Mouse (Mus musculus) limb, embryonic 13.5 days (tissue): Measurements from ENCODE around the gene Mrpl9. TPM values are rescaled to one million over a fixed set of nuclear protein-coding genes. Genes with fewer than 3 reads are reported as not detected.

ENCODE experiments used
- ATAC-seq: fragments of 200-750 bp; cut with Nextera tagmentation; 2 replicates; pipeline ENCODE4 v1.8.0; 2017; ENCODE audit warnings: low read depth, moderate number of reproducible peaks, moderate TSS enrichment; ENCODE audit not compliant: low FRiP score
- H3K27ac ChIP-seq: fragments of 300-500 bp; sonication (generic); 2 replicates; pipeline ENCODE4 v1.5.1; 2015; ENCODE audit warnings: inconsistent platforms, mild to moderate bottlenecking, moderate library complexity
- H3K27me3 ChIP-seq: fragments of 300-500 bp; sonication (generic); 2 replicates; pipeline ENCODE4 v1.6.1; 2015; ENCODE audit warnings: mild to moderate bottlenecking, inconsistent platforms
- H3K36me3 ChIP-seq: fragments of 300-500 bp; sonication (generic); 2 replicates; pipeline ENCODE4 v1.6.1; 2015; ENCODE audit warnings: inconsistent platforms, mild to moderate bottlenecking, moderate library complexity
- H3K4me1 ChIP-seq: fragments of 300-500 bp; sonication (generic); 2 replicates; pipeline ENCODE4 v1.6.1; 2015; ENCODE audit warnings: inconsistent platforms
- H3K4me2 ChIP-seq: fragments of 300-500 bp; sonication (generic); replicated peaks from 2 replicates; pipeline ENCODE4 v1.6.1; 2015; ENCODE audit warnings: inconsistent platforms, mild to moderate bottlenecking, moderate library complexity
- H3K4me3 ChIP-seq: fragments of 300-500 bp; sonication (generic); 2 replicates; pipeline ENCODE4 v1.5.1; 2015; ENCODE audit warnings: moderate library complexity, mild to moderate bottlenecking, inconsistent platforms
- H3K9ac ChIP-seq: fragments of 300-500 bp; sonication (generic); 2 replicates; pipeline ENCODE4 v1.6.1; 2015; ENCODE audit warnings: mild to moderate bottlenecking, inconsistent platforms
- H3K9me3 ChIP-seq: fragments of 300-500 bp; sonication (generic); 2 replicates; pipeline ENCODE4 v1.6.1; 2016; ENCODE audit warnings: inconsistent platforms
- WGBS: fragments of 180-500 bp; shearing (Covaris S2); methylation state at CpG from one replicate; pipeline ENCODE4 v1.1.7; 2015; 5-methylcytosine and 5-hydroxymethylcytosine counted together
- polyA plus RNA-seq: library from polyadenylated mRNA; unstranded; fragments of >200 nt; fragmentation: Nextera tagmentation; extraction: Ambion mirVana; gene quantifications from 2 replicates; pipeline ENCODE4 v1.2.1, GENCODE M21; 2015

Gene Mrpl9
- polyA plus RNA-seq, 1 experiment from 2014 or later: 67.0 TPM

DNA sequence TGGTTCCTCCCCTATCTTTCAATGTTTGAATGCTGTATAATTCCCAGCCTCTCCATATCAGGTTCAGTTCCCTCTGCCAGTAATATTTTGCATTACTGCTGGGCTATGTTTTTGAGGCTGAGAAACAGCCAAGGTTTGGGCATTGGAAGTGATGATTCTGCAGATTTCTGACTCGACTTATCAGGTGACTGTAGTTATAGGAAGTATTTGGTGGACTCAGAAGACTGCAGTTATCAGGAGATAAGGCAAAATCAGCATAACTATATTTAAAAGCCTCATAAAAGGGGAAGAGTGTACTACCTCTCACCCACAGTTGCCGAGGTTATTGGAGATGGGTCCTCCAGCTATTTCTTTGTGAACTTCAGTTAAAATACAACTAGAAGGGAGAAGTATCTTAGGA, 12.1 kb upstream of the Mrpl9 start:
- H3K4me2 ChIP-seq: no peak overlapping the region
- no peak for ATAC-seq
- no peaks in the 10 kb centered on the region for H3K36me3 ChIP-seq
- 74% methylated on average over 2 of the region's 2 CpGs for WGBS
- H3K4me1 ChIP-seq: no peaks in the 10 kb centered on the region
- H3K9ac ChIP-seq: no peak overlapping the region
- H3K27me3 ChIP-seq: no peaks in the 10 kb centered on the region
- no peak overlapping the region for H3K4me3 ChIP-seq
- H3K9me3 ChIP-seq: no peaks in the 10 kb centered on the region
- no peak overlapping the region for H3K27ac ChIP-seq

DNA sequence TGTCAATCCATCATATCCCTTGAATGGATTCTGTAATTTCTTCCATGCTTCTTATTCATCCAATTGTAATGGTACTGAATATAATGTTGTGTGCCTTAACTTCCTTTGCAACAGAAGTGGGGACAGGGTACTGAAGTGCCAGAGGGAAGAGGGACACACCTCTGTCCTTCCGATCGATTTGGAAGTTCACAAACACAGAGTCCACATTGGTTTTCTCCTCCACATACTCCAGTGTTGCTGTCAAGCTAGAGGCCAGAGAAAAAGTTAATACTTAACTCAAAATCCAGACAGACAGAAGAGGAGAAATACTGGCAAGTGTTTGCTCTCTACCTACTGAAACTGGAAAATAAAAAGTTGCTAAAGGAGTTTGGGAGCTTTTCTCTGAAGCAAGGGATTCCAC, 8.8 kb upstream of the Mrpl9 start:
- Histone ChIP-seq H3K4me1 (no peaks in the 10 kb centered on the region), H3K9me3 (no peaks in the 10 kb centered on the region), H3K4me2 (no peak overlapping the region), H3K9ac (no peak overlapping the region), H3K4me3 (no peak overlapping the region), H3K36me3 (no peaks in the 10 kb centered on the region), H3K27me3 (no peaks in the 10 kb centered on the region), H3K27ac (no peak overlapping the region)
- ATAC-seq: no peak
- 80% methylated on average over 2 of the region's 2 CpGs for WGBS

DNA sequence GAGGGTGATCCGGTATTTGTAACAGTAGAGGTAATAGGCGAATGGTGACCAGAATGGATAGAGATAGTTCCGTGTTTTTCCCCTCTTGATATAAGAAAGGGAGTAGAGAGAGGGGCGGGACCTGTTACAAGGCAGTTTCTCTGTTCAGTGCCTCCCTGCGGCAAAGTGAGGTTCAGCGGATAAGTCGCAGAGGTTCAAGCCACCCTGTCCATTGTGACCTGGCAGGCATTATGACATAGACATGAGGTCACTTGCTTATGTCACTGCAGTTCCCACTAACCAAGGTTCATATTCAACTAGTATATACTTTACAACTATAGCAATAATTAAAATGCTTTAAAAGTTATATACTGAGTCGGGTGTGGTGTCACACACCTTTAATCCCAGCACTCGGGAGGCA, 6.7 kb upstream of the Mrpl9 start:
- no peak for ATAC-seq
- Histone ChIP-seq H3K4me2 (no peak overlapping the region), H3K9me3 (no peaks in the 10 kb centered on the region), H3K27ac (no peak overlapping the region), H3K4me3 (no peak overlapping the region), H3K4me1 (no peaks in the 10 kb centered on the region), H3K27me3 (peaks cover 6% of the 10 kb centered on the region; the same call in 1 of the 2 replicates), H3K36me3 (no peaks in the 10 kb centered on the region), H3K9ac (no peak overlapping the region)
- WGBS: 79% methylated on average over 9 of the region's 9 CpGs

DNA sequence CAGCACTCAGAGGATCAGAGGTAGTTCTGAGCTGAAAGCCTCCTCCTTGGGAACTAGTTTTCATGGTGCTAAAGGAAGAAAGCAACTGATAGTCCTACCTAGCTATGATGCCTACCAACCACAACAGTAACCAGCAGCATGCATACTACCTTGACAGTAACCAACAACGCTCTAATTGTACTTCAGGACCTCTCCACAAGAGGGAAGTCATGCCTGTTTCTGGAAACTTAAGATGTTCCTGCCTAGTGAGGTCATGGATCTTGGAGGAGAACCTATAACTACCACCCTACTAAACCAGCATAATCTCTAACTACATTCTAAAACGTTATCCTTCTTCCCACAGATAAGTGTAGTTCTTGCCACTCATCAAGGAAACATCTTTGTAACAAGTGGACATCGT, 1.9 kb upstream of the Mrpl9 start:
- no peak overlapping the region for H3K27ac ChIP-seq
- peaks cover 18% of the 10 kb centered on the region for H3K36me3 ChIP-seq
- H3K9ac ChIP-seq: no peak overlapping the region
- 41% methylated on average over 3 of the region's 3 CpGs for WGBS
- H3K4me2 ChIP-seq: no peak overlapping the region
- peaks cover 6% of the 10 kb centered on the region; the same call in 1 of the 2 replicates for H3K27me3 ChIP-seq
- no peak for ATAC-seq
- no peak overlapping the region for H3K4me3 ChIP-seq
- no peaks in the 10 kb centered on the region for H3K9me3 ChIP-seq
- H3K4me1 ChIP-seq: peaks cover 11% of the 10 kb centered on the region

DNA sequence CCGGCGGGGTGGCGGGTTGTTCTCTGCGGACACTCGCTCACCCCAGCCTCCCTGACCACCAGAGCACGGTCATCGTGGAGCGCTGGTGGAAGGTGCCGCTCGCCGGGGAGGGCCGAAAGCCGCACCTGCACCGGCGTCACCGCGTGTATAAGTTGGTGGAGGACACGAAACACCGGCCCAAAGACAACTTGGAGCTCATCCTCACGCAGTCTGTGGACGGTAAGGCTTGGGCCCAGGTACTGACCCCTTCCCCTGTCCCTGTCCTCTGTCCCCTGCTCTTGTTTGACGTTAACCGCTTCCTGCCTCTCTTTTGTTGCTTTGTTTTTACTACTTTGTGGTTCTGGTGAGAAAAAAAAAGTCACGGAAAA, 463 bp downstream of the Mrpl9 start, which contains the start of gene Oaz3:
Oaz3 (minus strand) TSS at position 319 of the 368 bp plus-strand sequence.
- Histone ChIP-seq H3K4me3 (peak within 1 kb of the TSS; percentile 96), H3K27ac (0 out of 2 replicates have a peak within 1 kb of the TSS, but pooled peaks have one; percentile 10), H3K4me2 (peak within 1 kb of the TSS; percentile 87), H3K9ac (peak within 1 kb of the TSS; percentile 94), H3K27me3 (peaks cover 6% of the 10 kb centered on the region; the same call in 1 of the 2 replicates), H3K36me3 (peaks cover 42% of the 10 kb centered on the region), H3K9me3 (no peaks in the 10 kb centered on the region), H3K4me1 (peaks cover 11% of the 10 kb centered on the region)
- under 1% methylated on average over 24 of the region's 24 CpGs for WGBS
- ATAC-seq: no peak; the same call in 1 of the 2 replicates

DNA sequence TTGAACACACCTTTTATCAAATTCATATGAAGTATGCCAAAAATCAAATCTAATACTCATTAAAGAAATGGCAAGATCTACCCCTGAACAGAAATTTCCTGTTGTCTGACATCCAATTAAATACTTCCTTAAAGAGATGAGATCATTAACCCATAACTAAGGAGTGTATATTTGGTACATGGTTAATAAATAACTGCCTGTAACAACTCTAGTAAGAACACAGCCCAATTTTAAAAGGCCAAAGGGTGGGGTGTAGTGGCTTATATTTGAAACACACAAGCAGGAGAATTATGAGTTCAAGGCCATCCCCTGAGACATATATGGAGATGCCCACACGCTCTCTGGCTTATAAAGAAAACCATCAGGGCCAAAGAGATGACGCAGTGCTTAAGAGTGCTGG, 6.3 kb downstream of the Mrpl9 start:
- no peak overlapping the region for H3K27ac ChIP-seq
- no peak overlapping the region for H3K4me3 ChIP-seq
- H3K27me3 ChIP-seq: no peaks in the 10 kb centered on the region
- no peak overlapping the region for H3K9ac ChIP-seq
- 96% methylated on average over 2 of the region's 2 CpGs for WGBS
- peaks cover 4% of the 10 kb centered on the region for H3K4me1 ChIP-seq
- no peak for ATAC-seq
- H3K4me2 ChIP-seq: no peak overlapping the region
- peaks cover 44% of the 10 kb centered on the region for H3K36me3 ChIP-seq
- H3K9me3 ChIP-seq: no peaks in the 10 kb centered on the region

DNA sequence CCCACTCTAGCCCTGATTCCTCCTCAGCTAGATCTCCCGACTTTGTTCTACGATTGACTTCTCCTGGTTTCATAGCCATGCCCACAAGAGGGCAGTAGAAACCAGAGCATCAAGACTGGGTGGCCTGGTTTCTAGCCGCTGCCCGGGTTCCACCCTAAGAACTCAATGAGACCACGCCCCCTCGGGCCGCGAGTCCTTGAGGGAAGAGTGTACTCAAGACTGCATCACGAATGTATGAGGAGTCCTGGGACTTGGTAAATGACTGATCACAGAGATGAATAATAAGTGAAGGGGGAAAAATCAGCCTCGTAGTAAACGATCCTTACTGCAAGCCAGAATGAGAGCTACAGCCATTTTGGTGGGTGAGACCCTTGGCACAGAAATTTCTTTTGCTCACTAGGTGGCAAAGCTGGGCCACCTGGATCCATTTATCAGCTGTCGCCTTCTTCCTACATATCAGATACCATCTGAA, 13.4 kb downstream of the Mrpl9 start:
- H3K4me3 ChIP-seq: peak overlapping the region; percentile 42
- H3K27ac ChIP-seq: no peak overlapping the region
- 2% methylated on average over 12 of the region's 12 CpGs for WGBS
- ATAC-seq: peak; percentile 87
- 0 out of 2 replicates have a peak, but pooled peaks cover 7% of the 10 kb centered on the region for H3K27me3 ChIP-seq
- peak overlapping the region; percentile 50; the same call in 1 of the 2 replicates for H3K9ac ChIP-seq
- H3K36me3 ChIP-seq: no peaks in the 10 kb centered on the region
- peak overlapping the region; percentile 61 for H3K4me2 ChIP-seq
- no peaks in the 10 kb centered on the region; the same call in 1 of the 2 replicates for H3K9me3 ChIP-seq
- no peaks in the 10 kb centered on the region for H3K4me1 ChIP-seq

DNA sequence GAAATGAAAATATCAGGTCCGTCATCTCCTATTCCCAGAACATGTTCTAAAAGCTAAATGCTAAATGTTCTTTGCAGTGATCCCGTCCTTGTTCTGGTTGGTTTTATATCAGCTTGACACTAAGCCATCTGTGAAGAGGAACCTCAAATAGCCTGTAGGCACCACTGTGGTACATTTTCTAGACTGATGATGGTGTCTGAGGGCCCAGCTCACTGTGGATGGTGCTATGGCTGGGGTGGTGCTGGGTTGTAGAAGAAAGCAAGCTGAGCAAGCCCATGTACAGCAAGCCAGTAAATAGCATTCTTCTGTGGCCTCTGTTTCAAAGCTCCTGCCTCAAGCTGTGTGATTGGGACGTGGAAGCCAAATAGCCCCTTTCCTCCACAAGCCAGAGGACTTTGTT, 13.9 kb downstream of the Mrpl9 start:
- H3K4me3 ChIP-seq: peak overlapping the region; percentile 42
- H3K9me3 ChIP-seq: no peaks in the 10 kb centered on the region; the same call in 1 of the 2 replicates
- 59% methylated on average over 3 of the region's 3 CpGs for WGBS
- no peaks in the 10 kb centered on the region for H3K36me3 ChIP-seq
- H3K4me1 ChIP-seq: no peaks in the 10 kb centered on the region
- no peak for ATAC-seq
- peak overlapping the region; percentile 61 for H3K4me2 ChIP-seq
- H3K27ac ChIP-seq: no peak overlapping the region
- 0 out of 2 replicates have a peak, but pooled peaks cover 7% of the 10 kb centered on the region for H3K27me3 ChIP-seq
- H3K9ac ChIP-seq: no peak overlapping the region

DNA sequence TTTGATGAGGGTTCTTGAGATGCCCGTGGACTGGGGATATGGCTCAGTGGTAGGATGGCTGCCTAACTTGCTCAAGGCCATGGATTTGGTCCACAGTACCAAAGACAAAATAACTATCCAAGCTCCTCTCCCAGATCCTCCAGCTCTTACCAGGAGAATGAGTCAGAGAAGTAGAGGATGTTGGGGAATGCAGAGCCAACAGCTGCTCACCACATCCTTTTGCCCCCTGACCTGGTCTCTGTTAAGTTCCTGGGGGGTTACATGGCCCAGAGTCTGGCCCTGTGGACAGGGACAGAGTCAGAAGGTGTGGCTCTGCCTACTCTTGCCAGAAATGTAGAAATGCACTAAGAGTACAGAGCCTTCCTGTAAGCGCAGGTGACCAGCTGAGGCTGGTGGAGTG, 16.7 kb downstream of the Mrpl9 start:
- Histone ChIP-seq H3K9me3 (no peaks in the 10 kb centered on the region; the same call in 1 of the 2 replicates), H3K27ac (no peak overlapping the region), H3K9ac (no peak overlapping the region), H3K4me2 (no peak overlapping the region), H3K27me3 (0 out of 2 replicates have a peak, but pooled peaks cover 7% of the 10 kb centered on the region), H3K4me3 (no peak overlapping the region), H3K4me1 (peaks cover 9% of the 10 kb centered on the region; the same call in 1 of the 2 replicates), H3K36me3 (no peaks in the 10 kb centered on the region)
- ATAC-seq: no peak
- WGBS: 89% methylated on average over 2 of the region's 2 CpGs

DNA sequence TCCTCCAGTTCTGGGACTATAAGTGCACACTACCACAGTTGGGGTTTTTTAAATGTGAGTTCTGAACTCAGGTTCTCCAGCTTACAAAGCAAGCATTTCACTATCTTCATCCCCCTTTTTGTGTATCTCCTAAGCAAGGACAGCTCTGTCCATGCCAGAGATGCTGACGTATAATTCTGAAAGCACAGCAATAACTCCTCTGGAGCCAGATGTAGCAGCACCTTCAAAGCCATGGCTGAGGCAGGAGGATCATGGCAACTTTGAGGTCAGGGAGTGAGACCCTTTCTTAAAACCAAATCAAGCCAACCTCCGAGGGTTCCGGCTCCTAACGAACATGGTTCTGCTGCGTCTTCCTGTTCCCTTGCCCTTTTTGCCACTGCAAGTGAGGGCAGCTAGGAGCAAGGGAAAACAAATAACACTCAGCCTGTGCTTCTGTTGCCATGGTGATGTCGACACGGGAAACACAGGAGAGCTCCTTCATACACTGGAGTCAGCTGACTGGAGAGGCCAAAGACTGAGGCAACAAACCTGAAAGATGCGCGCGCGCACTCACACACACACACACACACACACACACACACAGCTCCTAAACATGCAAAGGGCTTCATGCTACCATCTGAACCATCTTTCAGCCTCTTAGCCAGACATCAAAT, 20.9 kb downstream of the Mrpl9 start:
- peaks cover 22% of the 10 kb centered on the region for H3K4me1 ChIP-seq
- ATAC-seq: no peak
- no peak overlapping the region for H3K9ac ChIP-seq
- H3K4me3 ChIP-seq: no peak overlapping the region
- WGBS: 50% methylated on average over 11 of the region's 11 CpGs
- no peaks in the 10 kb centered on the region for H3K27me3 ChIP-seq
- no peak overlapping the region for H3K4me2 ChIP-seq
- no peak overlapping the region for H3K27ac ChIP-seq
- H3K9me3 ChIP-seq: no peaks in the 10 kb centered on the region; the same call in 1 of the 2 replicates
- H3K36me3 ChIP-seq: no peaks in the 10 kb centered on the region

DNA sequence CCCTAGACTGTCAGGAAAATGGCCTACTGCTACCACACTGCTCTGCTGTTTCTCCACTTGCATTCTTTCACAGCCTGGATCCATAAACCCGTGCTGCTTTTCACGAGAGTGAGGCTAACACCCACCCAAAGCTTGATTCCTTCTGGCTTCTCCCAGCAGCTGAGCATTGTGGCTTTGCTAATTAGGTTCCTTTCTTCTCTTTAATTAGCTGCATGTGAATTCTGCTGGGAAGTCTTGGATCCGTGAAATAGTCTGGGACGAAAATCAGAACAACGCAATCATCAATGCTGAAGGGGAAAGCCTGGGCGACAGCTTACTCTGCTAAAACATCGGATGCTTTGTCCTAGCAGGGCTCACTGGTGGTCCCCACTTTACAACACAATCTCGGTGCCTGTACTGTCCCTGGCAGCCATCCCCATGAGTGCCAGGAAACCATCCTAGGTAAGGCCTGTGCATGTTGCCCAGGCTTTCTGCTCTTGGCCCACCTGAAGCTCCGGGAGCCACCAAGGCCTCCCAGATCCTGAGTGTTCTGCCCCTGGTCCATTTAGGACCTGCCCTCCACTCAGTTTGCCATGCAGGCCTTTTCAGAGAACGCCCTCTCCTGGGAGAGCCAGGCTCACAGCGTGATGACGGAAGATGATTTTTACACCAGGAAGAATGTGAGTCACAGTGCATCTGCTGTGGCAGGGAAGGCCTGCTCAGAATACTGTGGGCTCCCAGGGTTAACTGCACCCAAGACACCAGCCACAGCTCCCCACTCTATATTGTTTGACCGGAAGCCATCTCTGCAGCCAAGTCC, 22.7 kb downstream of the Mrpl9 start:
- Histone ChIP-seq H3K4me1 (peaks cover 23% of the 10 kb centered on the region), H3K4me3 (no peak overlapping the region), H3K4me2 (no peak overlapping the region), H3K36me3 (no peaks in the 10 kb centered on the region), H3K27me3 (no peaks in the 10 kb centered on the region), H3K9ac (0 out of 2 replicates have a peak overlapping the region, but pooled peaks have one; percentile 20), H3K9me3 (no peaks in the 10 kb centered on the region), H3K27ac (no peak overlapping the region; the same call in 1 of the 2 replicates)
- no peak for ATAC-seq
- WGBS: 54% methylated on average over 13 of the region's 13 CpGs

DNA sequence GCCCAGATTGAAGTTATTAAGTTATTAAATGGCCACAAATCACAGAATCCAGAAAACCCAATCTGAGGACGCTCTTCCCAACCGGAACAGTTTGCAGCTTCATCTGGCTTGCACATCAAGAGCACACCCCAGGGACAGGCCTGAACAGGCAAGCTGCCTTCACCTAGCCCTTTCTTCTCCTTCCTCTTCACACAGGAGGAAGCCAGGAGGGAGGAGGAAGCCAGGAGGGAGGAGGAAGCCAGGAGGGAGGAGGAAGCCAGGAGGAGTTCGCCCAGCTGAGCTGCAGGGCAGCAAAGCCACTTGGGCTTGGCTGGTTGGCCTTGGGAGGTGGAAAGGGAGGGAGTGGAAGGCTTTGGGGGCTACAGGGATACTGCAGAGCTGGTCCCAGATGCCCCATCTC, 25.8 kb downstream of the Mrpl9 start:
- H3K9me3 ChIP-seq: no peaks in the 10 kb centered on the region
- H3K9ac ChIP-seq: peak overlapping the region; percentile 19; the same call in 1 of the 2 replicates
- WGBS: 31% methylated on average over 3 of the region's 3 CpGs
- H3K4me1 ChIP-seq: peaks cover 33% of the 10 kb centered on the region
- H3K36me3 ChIP-seq: no peaks in the 10 kb centered on the region
- H3K4me2 ChIP-seq: no peak overlapping the region
- H3K4me3 ChIP-seq: no peak overlapping the region
- H3K27me3 ChIP-seq: no peaks in the 10 kb centered on the region
- H3K27ac ChIP-seq: no peak overlapping the region
- ATAC-seq: no peak
